Mouse (Mus musculus): ENCODE results near the gene Fbxo11. TPM values are rescaled to one million over a fixed set of nuclear protein-coding genes. Genes with fewer than 3 reads are reported as not detected.
A peak's percentile ranks its signal among the peaks of the same experiment; 100 is the strongest.

Fbxo11 gene
- polyA plus RNA-seq, 1 experiment from 2014 or later, result 18.2 TPM

- under 1% methylated on average over 49 of the region's 57 CpGs for WGBS
- Histone ChIP-seq H3K4me2 (peak overlapping the region; percentile 33), H3K9me3 (no peaks in the 10 kb centered on the region), H3K4me1 (peaks cover 6% of the 10 kb centered on the region; the same call in 1 of the 2 replicates), H3K27me3 (no peaks in the 10 kb centered on the region), H3K4me3 (peak overlapping the region; percentile 91), H3K27ac (peak overlapping the region; percentile 100), H3K36me3 (no peaks in the 10 kb centered on the region), H3K9ac (peak overlapping the region; percentile 99)
- peak; percentile 97 for ATAC-seq (ENCODE audit: insufficient number of reproducible peaks, low FRiP score, low TSS enrichment, low read depth)
Measured at GRCm38 (mm10) chr17:88065801-88066646, 933 bp upstream of the Fbxo11 start.

GRCm38 (mm10) chr17:88064347-88065030, 602 bp downstream of the Fbxo11 start:
- no peak for ATAC-seq (ENCODE audit: insufficient number of reproducible peaks, low FRiP score, low TSS enrichment, low read depth)
- no peaks in the 10 kb centered on the region for H3K27me3 ChIP-seq
- peak overlapping the region; percentile 91 for H3K4me3 ChIP-seq
- peak overlapping the region; percentile 63 for H3K4me2 ChIP-seq
- H3K36me3 ChIP-seq, result no peaks in the 10 kb centered on the region
- peak overlapping the region; percentile 99 for H3K9ac ChIP-seq
- no peaks in the 10 kb centered on the region for H3K9me3 ChIP-seq
- under 1% methylated on average over 45 of the region's 67 CpGs for WGBS
- peaks cover 8% of the 10 kb centered on the region; the same call in 1 of the 2 replicates for H3K4me1 ChIP-seq
- peak overlapping the region; percentile 100 for H3K27ac ChIP-seq

- H3K9me3 ChIP-seq, result no peaks in the 10 kb centered on the region
- peaks cover 8% of the 10 kb centered on the region; the same call in 1 of the 2 replicates for H3K4me1 ChIP-seq
- no peaks in the 10 kb centered on the region for H3K27me3 ChIP-seq
- peak overlapping the region; percentile 63 for H3K4me2 ChIP-seq
- H3K9ac ChIP-seq, result peak overlapping the region; percentile 99
- under 1% methylated on average over 23 of the region's 23 CpGs for WGBS
- H3K4me3 ChIP-seq, result peak overlapping the region; percentile 91
- H3K27ac ChIP-seq, result peak overlapping the region; percentile 100
- no peak for ATAC-seq (ENCODE audit: insufficient number of reproducible peaks, low FRiP score, low TSS enrichment, low read depth)
- H3K36me3 ChIP-seq, result no peaks in the 10 kb centered on the region
Measured at GRCm38 (mm10) chr17:88063980-88064346, 1.1 kb downstream of the Fbxo11 start.

GRCm38 (mm10) chr17:88062860-88063580, 2.1 kb downstream of the Fbxo11 start:
- no peaks in the 10 kb centered on the region for H3K36me3 ChIP-seq
- no peak for ATAC-seq (ENCODE audit: insufficient number of reproducible peaks, low FRiP score, low TSS enrichment, low read depth)
- H3K27ac ChIP-seq, result no peak overlapping the region

GRCm38 (mm10) chr17:88061942-88062341, 3.1 kb downstream of the Fbxo11 start:
- no peaks in the 10 kb centered on the region for H3K9me3 ChIP-seq
- H3K27me3 ChIP-seq, result no peaks in the 10 kb centered on the region
- no peak overlapping the region for H3K4me2 ChIP-seq
- no peak for ATAC-seq (ENCODE audit: insufficient number of reproducible peaks, low FRiP score, low TSS enrichment, low read depth)
- peaks cover 8% of the 10 kb centered on the region; the same call in 1 of the 2 replicates for H3K4me1 ChIP-seq
- H3K4me3 ChIP-seq, result no peak overlapping the region
- no peaks in the 10 kb centered on the region for H3K36me3 ChIP-seq
- no peak overlapping the region for H3K27ac ChIP-seq
- WGBS, result 60% methylated on average over 3 of the region's 3 CpGs
- H3K9ac ChIP-seq, result no peak overlapping the region

More at GRCm38 (mm10) chr17:88062860-88063580, 2.1 kb downstream of the Fbxo11 start:
- Histone ChIP-seq H3K4me2 (peak overlapping the region; percentile 63), H3K4me1 (peaks cover 8% of the 10 kb centered on the region; the same call in 1 of the 2 replicates), H3K9ac (no peak overlapping the region), H3K9me3 (no peaks in the 10 kb centered on the region), H3K27me3 (no peaks in the 10 kb centered on the region), H3K4me3 (peak overlapping the region; percentile 91)
- WGBS, result 21% methylated on average over 8 of the region's 8 CpGs

GRCm38 (mm10) chr17:88058280-88058679, 6.8 kb downstream of the Fbxo11 start:
- H3K9ac ChIP-seq, result no peak overlapping the region
- H3K27me3 ChIP-seq, result no peaks in the 10 kb centered on the region
- no peaks in the 10 kb centered on the region for H3K9me3 ChIP-seq
- H3K4me3 ChIP-seq, result no peak overlapping the region
- H3K4me2 ChIP-seq, result no peak overlapping the region
- peaks cover 8% of the 10 kb centered on the region; the same call in 1 of the 2 replicates for H3K4me1 ChIP-seq
- ATAC-seq (ENCODE audit: insufficient number of reproducible peaks, low FRiP score, low TSS enrichment, low read depth), result no peak
- H3K27ac ChIP-seq, result no peak overlapping the region
- H3K36me3 ChIP-seq, result no peaks in the 10 kb centered on the region
- 66% methylated on average over 2 of the region's 2 CpGs for WGBS

- Histone ChIP-seq H3K4me2 (no peak overlapping the region), H3K27ac (no peak overlapping the region), H3K36me3 (no peaks in the 10 kb centered on the region), H3K9ac (no peak overlapping the region), H3K9me3 (no peaks in the 10 kb centered on the region), H3K4me3 (no peak overlapping the region), H3K27me3 (no peaks in the 10 kb centered on the region), H3K4me1 (peaks cover 3% of the 10 kb centered on the region; the same call in 1 of the 2 replicates)
- 85% methylated on average over 1 of the region's 1 CpGs for WGBS
- no peak for ATAC-seq (ENCODE audit: insufficient number of reproducible peaks, low FRiP score, low TSS enrichment, low read depth)
Measured at GRCm38 (mm10) chr17:88057846-88058245, 7.2 kb downstream of the Fbxo11 start.

- no peak overlapping the region for H3K4me3 ChIP-seq
Measured at GRCm38 (mm10) chr17:88051679-88052078, 13.4 kb downstream of the Fbxo11 start.

GRCm38 (mm10) chr17:88050892-88051291, 14.2 kb downstream of the Fbxo11 start:
- Histone ChIP-seq H3K27ac (no peak overlapping the region), H3K27me3 (no peaks in the 10 kb centered on the region), H3K4me3 (no peak overlapping the region), H3K9ac (no peak overlapping the region), H3K4me2 (no peak overlapping the region), H3K9me3 (no peaks in the 10 kb centered on the region), H3K4me1 (no peaks in the 10 kb centered on the region), H3K36me3 (no peaks in the 10 kb centered on the region)
- 91% methylated on average over 1 of the region's 1 CpGs for WGBS
- no peak for ATAC-seq (ENCODE audit: insufficient number of reproducible peaks, low FRiP score, low TSS enrichment, low read depth)

More at GRCm38 (mm10) chr17:88051679-88052078, 13.4 kb downstream of the Fbxo11 start:
- no peaks in the 10 kb centered on the region for H3K9me3 ChIP-seq
- no peak overlapping the region for H3K9ac ChIP-seq
- no peaks in the 10 kb centered on the region for H3K4me1 ChIP-seq
- no peaks in the 10 kb centered on the region for H3K36me3 ChIP-seq
- H3K27ac ChIP-seq, result no peak overlapping the region
- ATAC-seq (ENCODE audit: insufficient number of reproducible peaks, low FRiP score, low TSS enrichment, low read depth), result no peak
- H3K4me2 ChIP-seq, result no peak overlapping the region
- WGBS, result 90% methylated on average over 4 of the region's 4 CpGs
- H3K27me3 ChIP-seq, result no peaks in the 10 kb centered on the region

- no peak overlapping the region for H3K4me2 ChIP-seq
- H3K27me3 ChIP-seq, result no peaks in the 10 kb centered on the region
- H3K9ac ChIP-seq, result no peak overlapping the region
- H3K36me3 ChIP-seq, result no peaks in the 10 kb centered on the region
- no peak overlapping the region for H3K4me3 ChIP-seq
- no peak overlapping the region for H3K27ac ChIP-seq
- ATAC-seq (ENCODE audit: insufficient number of reproducible peaks, low FRiP score, low TSS enrichment, low read depth), result no peak
- H3K9me3 ChIP-seq, result no peaks in the 10 kb centered on the region
- 84% methylated on average over 2 of the region's 2 CpGs for WGBS
- no peaks in the 10 kb centered on the region; the same call in 1 of the 2 replicates for H3K4me1 ChIP-seq
Measured at GRCm38 (mm10) chr17:88050318-88050717, 14.8 kb downstream of the Fbxo11 start.
